Mouse (Mus musculus) CH12.LX (cell line): ENCODE results near the gene Gabra5.

Source experiments
- ELF1 ChIP-seq: IDR thresholded peaks from 2 replicates; pipeline ENCODE4 v1.6.1; 2014; ENCODE audit warnings: low read depth, mild to moderate bottlenecking, inconsistent platforms, low read length, improper control_type of control experiment
- ZC3H11A ChIP-seq: IDR thresholded peaks from 2 replicates; pipeline ENCODE4 v1.6.1; 2012; ENCODE audit warnings: low read depth, mild to moderate bottlenecking, inconsistent platforms, low read length, improper control_type of control experiment
- ZKSCAN1 ChIP-seq: IDR thresholded peaks from 2 replicates; pipeline ENCODE4 v1.6.1; 2012; ENCODE audit warnings: low read depth, inconsistent platforms, low read length, improper control_type of control experiment, borderline replicate concordance

DNA sequence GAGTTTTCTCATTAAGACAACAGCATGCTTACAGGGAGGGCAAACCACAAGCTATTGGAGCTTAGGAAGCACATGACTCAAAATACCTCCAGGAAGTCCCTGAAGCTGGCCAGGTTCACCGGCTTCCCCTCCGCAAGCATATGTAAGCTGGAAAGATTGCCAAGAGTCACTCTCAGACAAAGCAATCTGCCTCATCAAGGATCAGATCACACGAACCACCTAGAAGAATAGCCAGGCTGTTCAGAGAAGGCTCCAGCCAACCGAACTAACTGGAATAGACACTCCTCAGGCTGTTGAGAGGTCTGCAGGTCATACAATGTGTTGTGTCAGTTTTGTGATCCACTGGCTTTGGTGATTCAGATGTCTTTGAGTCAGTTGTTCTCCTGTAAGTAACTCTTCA is 98.7 kb downstream of the Gabra5 start:
- TF ChIP-seq ZKSCAN1: no peak
- TF ChIP-seq ELF1: no peak
- TF ChIP-seq ZC3H11A: no peak
